Mouse (Mus musculus): Measurements from ENCODE around the gene Sp2.

Sp2 gene

DNA sequence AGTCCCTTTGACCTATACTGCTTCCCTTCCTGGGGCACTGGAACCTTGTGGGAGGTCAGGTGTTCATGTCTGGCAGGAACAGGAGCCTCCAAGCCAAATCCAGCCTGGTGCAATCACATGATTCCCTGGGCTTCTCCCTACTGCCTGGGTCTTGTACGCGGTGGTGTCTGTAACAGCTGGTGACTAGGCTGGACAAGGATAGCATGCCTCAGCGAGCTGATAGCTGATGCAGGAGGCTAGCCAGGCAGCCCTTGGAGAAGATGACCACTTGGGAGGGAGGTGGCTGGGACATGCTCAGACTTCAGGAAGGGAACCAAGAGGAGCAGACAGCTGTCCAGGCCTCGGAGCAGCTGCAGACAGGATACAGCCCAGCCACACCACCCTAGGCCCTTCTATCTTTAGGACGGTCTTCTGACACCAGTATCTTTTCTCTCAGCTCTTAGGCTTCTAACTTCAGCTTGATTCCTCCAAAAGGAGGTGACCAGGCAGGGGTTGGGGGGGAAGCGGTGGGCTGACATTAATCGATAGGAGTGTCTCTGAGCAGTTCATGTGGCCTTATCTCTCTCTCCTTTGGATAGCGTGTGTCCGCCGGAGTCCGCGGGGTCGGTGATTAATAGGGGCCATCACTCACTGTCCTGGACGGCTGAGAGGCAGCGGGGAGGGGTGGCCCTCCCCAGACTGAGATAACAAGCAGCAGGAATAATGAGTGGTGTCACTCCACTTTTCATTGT lies 76.2 kb downstream of the Sp2 start:
- DNase-seq, result no peak

Measured in thymus, postnatal 25 days (tissue).